Mouse (Mus musculus) cerebellum, adult 18-20 months (tissue): ENCODE results near the gene Klf11.

Experiments
- DNase-seq, 2 experiments: peaks; one replicate each; pipeline ENCODE4 v3.0.0; 2021

Gene Klf11

GRCm38 (mm10) chr12:24705502-24706263, 54.6 kb downstream of the Klf11 start:
- no peak for DNase-seq

DNA sequence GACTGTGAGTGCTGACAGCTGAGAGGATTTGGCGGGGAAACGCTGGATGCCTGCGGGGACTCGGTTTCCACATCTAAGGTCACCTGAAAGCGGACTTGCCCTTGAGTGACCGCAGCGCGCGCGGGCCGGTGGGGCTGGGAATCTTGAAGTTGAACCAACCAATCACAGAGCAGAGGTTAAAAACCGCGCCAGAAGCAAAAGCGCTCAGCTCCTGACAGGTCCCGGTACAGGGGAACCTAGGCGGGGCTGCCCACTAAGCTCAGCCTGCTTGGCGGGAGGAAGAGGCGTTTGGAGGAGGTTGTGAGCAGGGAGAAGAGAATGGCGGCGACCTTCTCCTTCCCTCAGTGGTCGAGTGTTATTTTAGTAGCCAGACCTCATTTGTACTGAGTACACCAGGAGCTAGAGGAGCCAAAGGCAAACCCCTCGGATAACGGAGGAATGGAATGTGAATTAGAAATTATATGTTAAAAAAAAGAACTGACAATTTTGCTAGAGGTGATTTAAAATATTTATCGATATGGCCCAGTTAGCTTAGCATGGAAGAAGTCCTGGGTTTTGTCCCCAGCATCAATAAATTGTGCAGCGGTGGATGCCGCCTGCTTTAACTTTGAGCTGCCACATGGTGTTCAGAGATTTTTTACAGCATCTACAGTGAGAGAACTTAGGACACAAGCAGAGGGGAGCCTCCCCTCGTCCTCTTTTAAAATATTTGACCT, 55.8 kb downstream of the Klf11 start:
- no peak for DNase-seq

GRCm38 (mm10) chr12:24707480-24707802, 56.4 kb downstream of the Klf11 start:
- no peak for DNase-seq

DNA sequence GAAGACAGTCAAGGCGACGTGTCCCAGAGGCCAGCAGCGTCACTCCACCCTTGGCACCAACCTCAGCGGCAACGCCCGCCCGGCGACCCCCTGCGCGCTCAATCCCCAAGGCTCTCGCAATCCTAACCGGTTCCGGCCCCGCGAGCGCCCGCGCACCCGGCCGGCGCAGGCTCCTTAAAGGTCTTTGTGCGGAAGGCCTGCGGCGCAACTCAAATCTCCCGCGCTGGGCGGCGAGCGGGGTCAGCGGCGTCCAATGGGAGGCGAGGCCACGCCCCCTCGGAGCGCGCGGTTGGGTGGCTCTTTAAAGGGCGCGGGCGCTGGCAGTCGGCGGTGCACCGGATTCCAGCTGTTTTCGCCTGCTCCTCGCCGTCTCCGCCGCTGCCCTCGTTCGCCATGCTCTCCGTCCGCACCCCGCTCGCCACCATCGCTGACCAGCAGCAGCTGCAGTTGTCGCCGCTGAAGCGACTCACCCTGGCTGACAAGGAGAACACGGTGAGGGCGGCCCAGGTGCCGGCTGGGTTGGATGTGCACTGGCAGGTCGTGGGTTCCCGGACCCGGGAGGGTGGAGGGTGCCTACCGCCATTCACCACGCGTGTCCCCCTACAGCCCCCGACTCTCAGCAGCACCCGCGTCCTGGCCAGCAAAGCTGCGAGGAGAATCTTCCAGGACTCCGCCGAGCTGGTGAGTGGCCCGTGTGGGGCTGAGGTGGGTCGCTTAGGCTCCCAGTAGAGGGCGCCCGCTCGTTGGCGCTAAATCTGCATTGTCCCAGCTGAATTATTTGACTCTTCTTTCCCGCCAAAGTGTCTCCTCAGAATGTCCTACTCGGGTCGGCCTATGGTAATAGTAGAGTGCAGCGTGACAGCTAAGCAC, 57.1 kb downstream of the Klf11 start, which contains the start of gene Rrm2:
Gene Rrm2, plus strand, starts transcription at position 288 of the 870 bp plus-strand sequence.
- peak; percentile 88 to 92 for DNase-seq

- no peak for DNase-seq
Observed at GRCm38 (mm10) chr12:24708824-24709218, 57.7 kb downstream of the Klf11 start.

- DNase-seq: no peak
Observed at GRCm38 (mm10) chr12:24709409-24709808, 58.3 kb downstream of the Klf11 start.

DNA sequence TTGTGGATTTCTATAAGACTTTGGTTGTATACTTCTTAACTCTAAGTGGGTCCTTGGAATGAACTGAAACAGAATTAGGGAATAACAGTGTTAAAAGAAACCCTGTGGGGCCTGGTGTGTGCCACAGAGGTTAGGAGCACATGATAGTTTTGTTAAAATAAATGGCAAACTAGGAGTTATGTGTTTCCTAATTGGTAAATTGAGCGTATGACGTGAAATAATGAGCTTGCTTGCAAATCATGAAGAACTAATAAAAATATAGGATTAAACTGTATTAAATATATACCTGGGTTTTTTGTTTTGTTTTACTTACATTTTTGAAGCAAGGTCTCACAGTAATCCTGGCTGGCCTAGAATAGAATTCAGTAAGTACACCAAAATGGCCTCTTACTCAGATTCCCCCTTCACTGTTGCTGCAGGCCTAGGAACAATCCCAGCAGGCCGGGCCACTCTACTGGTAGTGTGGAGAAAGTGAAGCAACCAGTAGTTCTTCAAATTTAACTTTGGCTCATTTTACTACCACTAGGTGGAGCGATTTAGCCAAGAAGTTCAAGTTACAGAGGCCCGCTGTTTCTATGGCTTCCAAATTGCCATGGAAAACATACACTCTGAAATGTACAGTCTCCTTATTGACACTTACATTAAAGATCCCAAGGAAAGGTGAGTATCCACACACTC, 58.9 kb downstream of the Klf11 start:
- DNase-seq: peak; percentile 38 to 39

DNA sequence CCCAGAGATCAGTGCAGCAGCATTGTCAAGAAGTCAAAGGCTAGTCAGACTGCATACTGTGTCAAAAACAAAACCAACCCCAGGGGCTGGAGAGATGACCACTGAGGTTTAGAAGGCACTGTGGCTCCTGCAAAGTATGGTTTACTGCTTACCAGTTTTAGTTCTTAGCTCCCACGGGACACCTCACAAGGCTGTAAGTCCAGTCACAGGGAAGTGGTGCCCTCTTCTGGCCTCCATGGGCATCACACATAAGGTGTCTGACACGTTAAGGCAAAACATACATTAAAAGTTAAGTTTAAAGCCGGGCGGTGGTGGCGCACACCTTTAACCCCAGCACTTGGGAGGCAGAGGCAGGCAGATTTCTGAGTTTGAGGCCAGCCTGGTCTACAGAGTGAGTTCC, 59.6 kb downstream of the Klf11 start:
- peak; percentile 15 to 22 for DNase-seq
